Mouse (Mus musculus) ES-E14 (cell line): ENCODE data around the gene Eif1ad.

ENCODE experiments used
- HCFC1 ChIP-seq: IDR thresholded peaks from 2 replicates; pipeline ENCODE4 v1.6.1; 2012; ENCODE audit warnings: low read length, inconsistent platforms, borderline replicate concordance; ENCODE audit not compliant: insufficient read depth
- ZC3H11A ChIP-seq: IDR thresholded peaks from 2 replicates; pipeline ENCODE4 v1.6.1; 2012; ENCODE audit warnings: low read depth, mild to moderate bottlenecking, inconsistent platforms, low read length, borderline replicate concordance
- ZNF384 ChIP-seq: IDR thresholded peaks from 2 replicates; pipeline ENCODE4 v1.6.1; 2012; ENCODE audit warnings: low read depth, low read length, inconsistent platforms

DNA sequence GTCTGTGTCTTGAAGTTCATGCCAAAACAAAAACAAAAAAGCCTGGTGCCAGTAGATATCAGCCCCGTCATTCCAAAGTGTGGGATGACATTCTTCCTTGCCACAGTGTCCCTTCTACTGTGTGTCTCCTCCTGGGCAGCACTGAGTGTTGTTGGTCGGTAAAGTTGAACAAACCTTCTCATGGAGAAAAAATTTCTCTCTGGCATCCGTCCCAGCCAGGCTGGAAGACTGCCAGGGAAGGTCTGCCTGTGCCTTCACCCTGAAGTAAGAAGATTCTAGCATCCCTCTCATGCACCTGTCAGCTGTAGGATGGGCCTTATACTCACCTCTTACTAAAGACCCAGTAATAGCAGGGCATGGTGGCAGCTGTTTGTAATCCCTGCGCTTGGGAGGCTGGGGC is 26.4 kb downstream of the Eif1ad start:
- TF ChIP-seq HCFC1 (no peak), ZC3H11A (no peak), ZNF384 (no peak)
